Mouse (Mus musculus) erythroblast, adult 5-6 weeks (primary cell): Measurements from ENCODE around the gene Osbpl6. TPM values are rescaled to one million over a fixed set of nuclear protein-coding genes. Genes with fewer than 3 reads are reported as not detected.

Experiments used
- ATAC-seq: replicated peaks from 2 replicates; pipeline ENCODE4 v1.8.0; 2016; ENCODE audit warnings: moderate number of reproducible peaks, mild to moderate bottlenecking, moderate TSS enrichment, inconsistent platforms; ENCODE audit not compliant: poor library complexity, low FRiP score, severe bottlenecking
- total RNA-seq, 2 experiments: library from RNA; stranded (forward) in 1 of 2; stranded (reverse) in 1 of 2; fragments of 150-400 nt in 1 of 2; fragments of 200-764, 138-1000 nt in 1 of 2; gene quantifications; 2 replicates each; pipeline versions ENCODE4 v1.2.3 to v1.2.4; 2015 to 2017; ENCODE audit warnings: low replicate concordance in 2 of 2

The Osbpl6 gene
- total RNA-seq, 2 experiments from 2014 or later = not detected

GRCm38 (mm10) chr2:76417446-76418141 is 11.3 kb downstream of the Osbpl6 start:
- no peak for ATAC-seq

GRCm38 (mm10) chr2:76418142-76418518 is 11.8 kb downstream of the Osbpl6 start:
- no peak for ATAC-seq

GRCm38 (mm10) chr2:76421411-76421924 is 15.2 kb downstream of the Osbpl6 start:
- no peak for ATAC-seq

- no peak for ATAC-seq
These were observed 20.5 kb downstream of the Osbpl6 start for GRCm38 (mm10) chr2:76426816-76427215.

- ATAC-seq = no peak
These were observed 23.0 kb downstream of the Osbpl6 start for GRCm38 (mm10) chr2:76429318-76429717.

- no peak for ATAC-seq
These were observed 23.5 kb downstream of the Osbpl6 start for GRCm38 (mm10) chr2:76429855-76430254.

- no peak for ATAC-seq
These were observed 24.2 kb downstream of the Osbpl6 start for GRCm38 (mm10) chr2:76430539-76430938.

- no peak for ATAC-seq
These were observed 27.9 kb downstream of the Osbpl6 start for GRCm38 (mm10) chr2:76434224-76434623.

- no peak for ATAC-seq
These were observed 29.4 kb downstream of the Osbpl6 start for GRCm38 (mm10) chr2:76435667-76436239.

- no peak for ATAC-seq
These were observed 31.1 kb downstream of the Osbpl6 start for GRCm38 (mm10) chr2:76437372-76437771.

GRCm38 (mm10) chr2:76439540-76439939 is 33.2 kb downstream of the Osbpl6 start:
- ATAC-seq = no peak

- ATAC-seq = no peak
These were observed 35.8 kb downstream of the Osbpl6 start for GRCm38 (mm10) chr2:76442086-76442485.

- no peak for ATAC-seq
These were observed 43.6 kb downstream of the Osbpl6 start for GRCm38 (mm10) chr2:76449836-76450355.

- ATAC-seq = no peak
These were observed 60.4 kb downstream of the Osbpl6 start for GRCm38 (mm10) chr2:76466723-76467122.

GRCm38 (mm10) chr2:76468204-76468603 is 61.9 kb downstream of the Osbpl6 start:
- ATAC-seq = no peak

- ATAC-seq = no peak
These were observed 62.9 kb downstream of the Osbpl6 start for GRCm38 (mm10) chr2:76469091-76469750.

GRCm38 (mm10) chr2:76469751-76470099 is 63.4 kb downstream of the Osbpl6 start:
- ATAC-seq = no peak

GRCm38 (mm10) chr2:76470391-76470790 is 64.1 kb downstream of the Osbpl6 start:
- no peak for ATAC-seq

GRCm38 (mm10) chr2:76475788-76476187 is 69.5 kb downstream of the Osbpl6 start:
- no peak for ATAC-seq

- no peak for ATAC-seq
These were observed 82.5 kb downstream of the Osbpl6 start for GRCm38 (mm10) chr2:76488764-76489163.

- ATAC-seq = no peak
These were observed 83.9 kb downstream of the Osbpl6 start for GRCm38 (mm10) chr2:76490198-76490597.
